Mouse (Mus musculus) liver, embryonic 11.5 days (tissue): ENCODE results near the gene Eipr1. TPM values are rescaled to one million over a fixed set of nuclear protein-coding genes. Genes with fewer than 3 reads are reported as not detected.

ENCODE experiments used
- ATAC-seq: fragments of 200-750 bp; cut with Nextera tagmentation; replicated peaks from 2 replicates; pipeline ENCODE4 v1.8.0; 2017; ENCODE audit warnings: moderate number of reproducible peaks, mild to moderate bottlenecking, moderate TSS enrichment, moderate library complexity; ENCODE audit not compliant: low FRiP score
- DNase-seq: peaks from one replicate; pipeline ENCODE4 v3.0.0-alpha.2; 2017; ENCODE audit warnings: low spot score
- H3K27ac ChIP-seq: fragments of 300-500 bp; sonication (generic); 2 replicates; pipeline ENCODE4 v1.5.1; 2014; ENCODE audit warnings: mild to moderate bottlenecking, low read depth, low read length, control low read depth
- H3K27me3 ChIP-seq: fragments of 300-500 bp; sonication (generic); replicated peaks from 2 replicates; pipeline ENCODE4 v1.6.1; 2014; ENCODE audit warnings: low read length, mixed read lengths; ENCODE audit not compliant: control insufficient read depth, insufficient read depth
- H3K36me3 ChIP-seq: fragments of 300-500 bp; sonication (generic); 2 replicates; pipeline ENCODE4 v1.6.1; 2014; ENCODE audit warnings: mild to moderate bottlenecking, low read length, moderate library complexity, mixed read lengths; ENCODE audit not compliant: control insufficient read depth, insufficient read depth
- H3K4me1 ChIP-seq: fragments of 300-500 bp; sonication (generic); replicated peaks from 2 replicates; pipeline ENCODE4 v1.6.1; 2014; ENCODE audit warnings: low read length, mixed read lengths; ENCODE audit not compliant: control insufficient read depth, insufficient read depth
- H3K4me2 ChIP-seq: fragments of 300-500 bp; sonication (generic); 2 replicates; pipeline ENCODE4 v1.6.1; 2014; ENCODE audit warnings: mild to moderate bottlenecking, control low read depth, moderate library complexity
- H3K4me3 ChIP-seq: fragments of 300-500 bp; sonication (generic); 2 replicates; pipeline ENCODE4 v1.5.1; 2014; ENCODE audit warnings: low read depth, low read length, control low read depth
- H3K9ac ChIP-seq: fragments of 300-500 bp; sonication (generic); 2 replicates; pipeline ENCODE4 v1.6.1; 2014; ENCODE audit warnings: low read depth, low read length, control low read depth
- H3K9me3 ChIP-seq: fragments of 300-500 bp; sonication (generic); 2 replicates; pipeline ENCODE4 v1.6.1; 2016; ENCODE audit warnings: low read length, inconsistent platforms, mixed read lengths; ENCODE audit not compliant: control insufficient read depth
- WGBS: fragments of 180-500 bp; shearing (Covaris S2); extraction: QIAGEN DNeasy Blood & Tissue Kit; methylation state at CpG from one replicate; pipeline ENCODE4 v1.1.7; 2014; 5-methylcytosine and 5-hydroxymethylcytosine counted together
- polyA plus RNA-seq: library from polyadenylated mRNA; unstranded; fragments of >200 nt; fragmentation: Nextera tagmentation; extraction: Ambion mirVana; gene quantifications from 2 replicates; pipeline ENCODE4 v1.2.1, GENCODE M21; 2014

Eipr1 gene
- polyA plus RNA-seq, 1 experiment from 2014 or later = 39.8 TPM

DNA sequence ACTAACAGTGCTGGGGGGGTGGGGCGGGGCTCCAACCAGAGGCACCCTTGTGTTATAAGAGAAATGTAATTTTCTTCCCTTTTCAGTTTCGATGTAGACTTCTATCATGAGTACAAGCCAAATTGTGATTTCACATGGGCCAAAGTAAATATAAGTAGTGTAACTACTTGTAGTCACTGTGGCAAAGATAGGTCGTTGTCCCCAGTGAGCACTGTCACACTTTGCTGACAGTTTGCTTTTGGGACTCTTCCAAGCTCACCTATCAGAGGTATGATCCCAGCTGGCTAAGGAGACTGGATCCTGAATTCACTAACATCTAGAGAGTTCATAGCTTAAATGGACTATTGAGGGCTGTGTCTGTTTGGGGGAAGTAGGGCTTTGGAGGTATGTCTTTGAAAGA is 49.3 kb downstream of the Eipr1 start:
- 89% methylated on average over 3 of the region's 3 CpGs for WGBS
- no peak overlapping the region for H3K4me3 ChIP-seq
- H3K36me3 ChIP-seq = no peaks in the 10 kb centered on the region; the same call in 1 of the 2 replicates
- no peak overlapping the region for H3K9ac ChIP-seq
- H3K27ac ChIP-seq = no peak overlapping the region
- DNase-seq (no peak), ATAC-seq (no peak)
- H3K27me3 ChIP-seq = no peaks in the 10 kb centered on the region
- H3K4me2 ChIP-seq = no peak overlapping the region
- H3K4me1 ChIP-seq = peaks cover 27% of the 10 kb centered on the region
- no peaks in the 10 kb centered on the region for H3K9me3 ChIP-seq

DNA sequence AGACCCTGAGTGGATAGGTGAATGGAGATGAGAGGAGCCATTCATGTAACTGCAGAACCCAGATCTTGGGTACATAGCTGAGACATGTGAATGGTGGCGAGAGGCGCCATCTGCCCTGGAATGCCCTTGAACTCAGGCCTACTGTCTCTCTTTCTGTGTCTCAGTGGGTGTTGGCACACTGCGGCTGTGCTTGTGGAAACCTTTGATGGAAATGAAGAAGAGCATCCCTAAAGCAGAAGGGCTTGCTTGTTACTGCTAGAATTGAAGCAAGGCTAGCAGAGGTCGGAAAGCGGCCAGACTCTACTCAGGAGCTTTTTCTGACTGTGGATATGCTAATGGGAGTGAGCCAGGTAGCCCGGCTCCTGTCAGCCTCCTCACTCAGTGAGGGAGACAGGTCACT is 50.1 kb downstream of the Eipr1 start:
- H3K4me3 ChIP-seq = no peak overlapping the region
- no peak overlapping the region for H3K27ac ChIP-seq
- no peak overlapping the region for H3K4me2 ChIP-seq
- H3K36me3 ChIP-seq = no peaks in the 10 kb centered on the region; the same call in 1 of the 2 replicates
- no peaks in the 10 kb centered on the region for H3K27me3 ChIP-seq
- DNase-seq (no peak), ATAC-seq (no peak)
- H3K9ac ChIP-seq = no peak overlapping the region
- H3K9me3 ChIP-seq = no peaks in the 10 kb centered on the region
- WGBS = 90% methylated on average over 6 of the region's 6 CpGs
- peaks cover 28% of the 10 kb centered on the region for H3K4me1 ChIP-seq

GRCm38 (mm10) chr12:28803043-28803442 is 51.4 kb downstream of the Eipr1 start:
- no peaks in the 10 kb centered on the region for H3K9me3 ChIP-seq
- ATAC-seq (peak; percentile 63), DNase-seq (no peak)
- no peak overlapping the region; the same call in 1 of the 2 replicates for H3K27ac ChIP-seq
- H3K36me3 ChIP-seq = no peaks in the 10 kb centered on the region; the same call in 1 of the 2 replicates
- no peaks in the 10 kb centered on the region for H3K27me3 ChIP-seq
- no peak overlapping the region for H3K9ac ChIP-seq
- H3K4me3 ChIP-seq = no peak overlapping the region
- peak overlapping the region; percentile 4 for H3K4me2 ChIP-seq
- H3K4me1 ChIP-seq = peaks cover 37% of the 10 kb centered on the region

DNA sequence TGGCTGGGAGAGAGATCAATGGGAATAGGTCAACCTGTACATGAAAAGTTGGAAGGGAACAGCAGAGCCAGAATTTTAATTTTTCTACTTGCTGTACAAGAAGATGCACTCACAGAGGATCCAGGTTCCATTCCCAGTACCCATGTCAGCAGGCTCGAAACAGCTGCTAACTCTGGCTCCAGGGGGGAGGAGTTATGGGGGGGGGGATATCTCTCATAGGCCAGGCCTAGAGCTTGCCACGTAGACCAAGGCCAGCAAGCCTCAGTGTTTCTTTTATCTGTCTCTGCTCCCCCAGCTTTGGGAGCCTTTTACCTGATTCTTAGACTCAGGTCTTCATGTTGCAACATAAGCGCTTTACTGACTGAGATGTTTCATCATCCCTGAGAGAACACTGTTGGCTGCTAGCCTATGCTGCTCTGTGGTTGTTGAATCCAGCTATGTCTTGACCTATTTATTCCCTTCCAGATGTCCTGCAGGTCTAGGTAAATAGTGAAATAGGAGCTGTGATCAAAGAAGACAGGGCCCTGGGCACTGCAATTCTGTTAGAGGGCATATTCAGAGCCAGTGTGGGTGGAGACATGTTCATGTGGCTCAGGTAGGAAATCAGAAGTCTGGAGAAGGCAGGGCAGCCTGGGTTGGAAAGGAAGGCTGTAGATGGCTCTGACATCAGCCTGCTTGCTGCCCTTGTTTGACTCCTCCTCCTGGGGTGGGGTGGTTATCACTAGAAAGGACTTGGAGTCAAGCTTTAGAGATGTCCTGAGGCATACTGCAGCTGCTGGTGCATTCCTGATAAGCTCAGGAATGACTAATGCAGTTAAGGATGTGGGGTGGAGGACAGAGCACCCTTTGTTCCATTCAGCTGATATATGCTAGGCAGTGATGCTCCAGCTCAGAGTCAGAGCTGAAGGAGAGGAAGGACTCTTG is 53.2 kb downstream of the Eipr1 start:
- Histone ChIP-seq H3K27me3 (no peaks in the 10 kb centered on the region), H3K36me3 (no peaks in the 10 kb centered on the region), H3K27ac (peak overlapping the region; percentile 87), H3K4me2 (peak overlapping the region; percentile 57), H3K9me3 (no peaks in the 10 kb centered on the region), H3K4me1 (peaks cover 44% of the 10 kb centered on the region), H3K9ac (peak overlapping the region; percentile 40; the same call in 1 of the 2 replicates), H3K4me3 (no peak overlapping the region)
- no peak for DNase-seq
- 47% methylated on average over 3 of the region's 3 CpGs for WGBS
- ATAC-seq = peak; percentile 98

GRCm38 (mm10) chr12:28808786-28809375 is 57.3 kb downstream of the Eipr1 start:
- Histone ChIP-seq H3K9ac (no peak overlapping the region), H3K4me2 (no peak overlapping the region), H3K4me1 (peaks cover 38% of the 10 kb centered on the region), H3K36me3 (no peaks in the 10 kb centered on the region), H3K9me3 (no peaks in the 10 kb centered on the region), H3K4me3 (no peak overlapping the region), H3K27me3 (no peaks in the 10 kb centered on the region), H3K27ac (no peak overlapping the region)
- ATAC-seq (no peak), DNase-seq (no peak)
- 79% methylated on average over 4 of the region's 4 CpGs for WGBS

DNA sequence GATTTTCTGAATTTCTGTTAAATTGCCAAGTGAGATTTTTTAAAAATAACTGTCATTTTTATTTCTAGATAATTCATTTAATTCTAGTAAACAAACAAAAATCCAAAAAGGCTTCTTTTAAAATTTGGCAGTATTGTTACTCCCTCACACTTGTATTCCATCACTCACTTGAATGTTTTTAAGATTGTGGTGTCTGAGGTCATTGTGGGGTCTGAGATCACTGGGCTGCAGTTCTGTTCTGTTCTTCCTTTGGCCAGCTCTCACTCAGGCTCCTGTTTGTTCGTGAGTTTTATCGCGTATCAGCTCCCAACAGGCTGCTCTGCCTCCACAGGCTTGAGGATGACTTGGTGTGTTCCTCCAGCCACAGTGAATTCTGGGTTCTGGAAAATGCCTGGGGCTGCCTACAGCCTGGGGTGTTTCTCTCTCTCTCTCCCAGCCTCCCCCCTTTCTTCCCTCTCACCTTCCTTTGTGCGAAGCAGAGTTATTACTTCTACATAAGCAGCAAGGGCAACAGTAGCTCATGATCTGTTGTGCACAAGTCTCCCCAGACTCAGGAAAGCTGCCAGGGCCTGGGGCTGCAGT is 58.2 kb downstream of the Eipr1 start:
- 52% methylated on average over 4 of the region's 4 CpGs for WGBS
- Histone ChIP-seq H3K4me3 (no peak overlapping the region), H3K9ac (peak overlapping the region; percentile 22; the same call in 1 of the 2 replicates), H3K27ac (peak overlapping the region; percentile 71), H3K4me2 (no peak overlapping the region; the same call in 1 of the 2 replicates), H3K27me3 (no peaks in the 10 kb centered on the region), H3K4me1 (peaks cover 29% of the 10 kb centered on the region), H3K36me3 (no peaks in the 10 kb centered on the region), H3K9me3 (no peaks in the 10 kb centered on the region)
- DNase-seq = no peak
- ATAC-seq = peak; percentile 37; the same call in 1 of the 2 replicates

DNA sequence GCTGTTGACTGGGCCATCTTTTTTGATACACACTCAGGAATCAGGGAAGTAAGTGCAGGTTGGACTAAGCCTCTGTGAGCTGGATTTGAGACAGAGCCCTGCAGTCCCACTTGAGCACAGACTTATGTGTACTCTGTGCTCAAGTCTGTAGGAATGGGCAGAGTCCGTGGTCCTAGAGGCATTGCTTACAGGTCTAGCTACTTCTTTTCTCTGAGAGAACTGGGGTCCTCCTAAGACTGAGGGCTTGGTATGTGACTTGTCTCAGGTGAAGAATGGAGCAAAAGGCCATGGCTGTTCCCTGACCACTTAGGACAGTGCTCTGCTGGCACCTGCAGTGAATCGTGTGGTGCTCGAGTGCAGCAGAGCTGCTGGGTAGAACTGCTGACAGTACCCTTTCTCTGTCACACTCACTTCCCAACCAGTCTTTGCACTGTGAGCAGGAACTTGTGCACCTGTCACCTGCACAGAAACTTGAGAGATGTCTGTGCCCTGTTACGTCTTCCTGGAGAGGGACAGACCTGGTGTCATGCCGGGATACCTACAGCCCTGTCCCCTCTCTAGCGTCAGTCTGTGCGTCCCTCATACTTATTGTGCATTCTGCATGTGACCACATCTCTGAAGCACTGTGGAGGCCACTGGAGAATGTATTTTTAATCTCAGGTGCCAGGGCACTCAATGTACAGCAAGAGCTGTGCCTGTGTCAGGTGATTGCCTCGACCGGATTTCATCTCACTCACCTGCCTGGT is 65.3 kb downstream of the Eipr1 start:
- DNase-seq (no peak), ATAC-seq (no peak)
- no peak overlapping the region for H3K9ac ChIP-seq
- H3K36me3 ChIP-seq = no peaks in the 10 kb centered on the region
- WGBS = 68% methylated on average over 9 of the region's 9 CpGs
- no peaks in the 10 kb centered on the region for H3K9me3 ChIP-seq
- no peaks in the 10 kb centered on the region for H3K27me3 ChIP-seq
- H3K27ac ChIP-seq = no peak overlapping the region
- no peaks in the 10 kb centered on the region for H3K4me1 ChIP-seq
- H3K4me2 ChIP-seq = no peak overlapping the region
- H3K4me3 ChIP-seq = no peak overlapping the region

- 53% methylated on average over 5 of the region's 5 CpGs for whole genome bisulfite sequencing
Observed at GRCm38 (mm10) chr12:28817427-28817752, 65.8 kb downstream of the Eipr1 start.

More at GRCm38 (mm10) chr12:28817427-28817752, 65.8 kb downstream of the Eipr1 start:
- Histone ChIP-seq H3K4me3 (no peak overlapping the region), H3K27ac (no peak overlapping the region), H3K9ac (no peak overlapping the region), H3K4me1 (no peaks in the 10 kb centered on the region), H3K4me2 (no peak overlapping the region), H3K27me3 (no peaks in the 10 kb centered on the region), H3K36me3 (no peaks in the 10 kb centered on the region), H3K9me3 (no peaks in the 10 kb centered on the region)
- ATAC-seq (no peak), DNase-seq (no peak)
